Mouse (Mus musculus): ENCODE data around the gene Gm45521. TPM values are rescaled to one million over a fixed set of nuclear protein-coding genes. Genes with fewer than 3 reads are reported as not detected.

The Gm45521 gene
- total and polyA plus RNA-seq, 3 experiments: not detected

- H3K27me3 ChIP-seq (ENCODE audit: insufficient read depth, low read length): peaks cover 4% of the 10 kb centered on the region; the same call in 1 of the 2 replicates
- ATAC-seq (ENCODE audit: extremely low read depth, insufficient number of reproducible peaks, low FRiP score, poor library complexity, severe bottlenecking): no peak
- no peak for DNase-seq (ENCODE audit: low spot score)
- H3K4me3 ChIP-seq (ENCODE audit: low read depth, low read length): no peak overlapping the region; the same call in 1 of the 2 replicates
- H3K9me3 ChIP-seq (replicated peaks): no peaks in the 10 kb centered on the region
- TF ChIP-seq TAL1 (conservative IDR thresholded peaks at IDR 0.05; ENCODE audit: low read depth, low read length): no peak
- no peak for TF ChIP-seq CTCF (IDR thresholded peaks at IDR 0.05; ENCODE audit: low read depth, low read length)
- no peak for TF ChIP-seq GATA1 (IDR thresholded peaks at IDR 0.05; ENCODE audit: borderline replicate concordance, low read length)
- TF ChIP-seq POLR2AphosphoS5 (IDR thresholded peaks at IDR 0.05; ENCODE audit: insufficient replicate concordance, low read depth, low read length): no peak
- TF ChIP-seq GATA2 (IDR thresholded peaks at IDR 0.05; ENCODE audit: borderline replicate concordance, low read depth, low read length): no peak
- H3K4me1 ChIP-seq (ENCODE audit: insufficient read depth, low read depth, low read length): peaks cover 60% of the 10 kb centered on the region
- H3K36me3 ChIP-seq (replicated peaks): peaks cover 6% of the 10 kb centered on the region
These were observed 22.9 kb upstream of the Gm45521 start for GRCm38 (mm10) chr14:7934166-7934565.

DNA sequence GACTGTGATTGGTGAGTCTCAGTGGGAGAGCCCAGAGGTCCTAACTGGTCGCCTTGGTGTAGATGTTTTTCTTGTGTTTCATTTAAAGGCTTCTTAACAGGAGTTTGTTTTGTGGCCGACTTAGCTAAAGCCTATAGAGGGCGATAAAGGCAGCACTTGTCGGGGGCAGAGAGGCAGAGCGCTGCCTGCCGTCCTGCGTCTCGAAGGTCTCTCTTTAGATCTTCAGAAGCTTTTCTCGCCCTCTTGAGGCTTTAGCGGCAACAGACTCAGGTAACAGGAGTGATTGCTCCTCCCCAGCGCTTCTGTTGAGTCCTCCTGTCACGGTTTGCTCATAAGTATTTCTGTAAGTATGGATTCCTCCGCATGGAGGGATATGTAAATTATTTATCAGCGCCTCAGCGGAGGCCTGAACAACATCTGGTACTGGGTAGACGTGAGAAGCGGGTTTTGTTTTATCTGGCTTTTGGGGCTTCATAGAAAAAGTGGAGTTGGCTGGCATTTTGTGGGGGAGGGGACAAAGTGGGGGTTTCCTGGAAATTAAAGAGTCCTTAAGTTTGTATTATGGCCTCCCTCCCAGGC lies 19.9 kb upstream of the Gm45521 start:
- peaks cover 4% of the 10 kb centered on the region; the same call in 1 of the 2 replicates for H3K27me3 ChIP-seq (ENCODE audit: insufficient read depth, low read length)
- H3K36me3 ChIP-seq (replicated peaks): peaks cover 8% of the 10 kb centered on the region
- peaks cover 61% of the 10 kb centered on the region for H3K4me1 ChIP-seq (ENCODE audit: insufficient read depth, low read depth, low read length)
- no peak for DNase-seq (ENCODE audit: low spot score)
- no peaks in the 10 kb centered on the region for H3K9me3 ChIP-seq (replicated peaks)
- TF ChIP-seq POLR2AphosphoS5 (IDR thresholded peaks at IDR 0.05; ENCODE audit: insufficient replicate concordance, low read depth, low read length) (no peak), CTCF (IDR thresholded peaks at IDR 0.05; ENCODE audit: low read depth, low read length) (no peak), GATA1 (IDR thresholded peaks at IDR 0.05; ENCODE audit: borderline replicate concordance, low read length) (no peak), TAL1 (conservative IDR thresholded peaks at IDR 0.05; ENCODE audit: low read depth, low read length) (no peak), GATA2 (IDR thresholded peaks at IDR 0.05; ENCODE audit: borderline replicate concordance, low read depth, low read length) (no peak)
- ATAC-seq (ENCODE audit: extremely low read depth, insufficient number of reproducible peaks, low FRiP score, poor library complexity, severe bottlenecking): no peak
- H3K4me3 ChIP-seq (ENCODE audit: low read depth, low read length): no peak overlapping the region

GRCm38 (mm10) chr14:7938809-7939784 lies 18.0 kb upstream of the Gm45521 start:
- H3K36me3 ChIP-seq (replicated peaks): peaks cover 9% of the 10 kb centered on the region
- peaks cover 4% of the 10 kb centered on the region; the same call in 1 of the 2 replicates for H3K27me3 ChIP-seq (ENCODE audit: insufficient read depth, low read length)
- peaks cover 61% of the 10 kb centered on the region for H3K4me1 ChIP-seq (ENCODE audit: insufficient read depth, low read depth, low read length)
- no peaks in the 10 kb centered on the region for H3K9me3 ChIP-seq (replicated peaks)
- DNase-seq (ENCODE audit: low spot score) (no peak), ATAC-seq (ENCODE audit: extremely low read depth, insufficient number of reproducible peaks, low FRiP score, poor library complexity, severe bottlenecking) (no peak)
- TF ChIP-seq GATA1 (IDR thresholded peaks at IDR 0.05; ENCODE audit: borderline replicate concordance, low read length) (no peak), CTCF (IDR thresholded peaks at IDR 0.05; ENCODE audit: low read depth, low read length) (no peak), GATA2 (IDR thresholded peaks at IDR 0.05; ENCODE audit: borderline replicate concordance, low read depth, low read length) (no peak), TAL1 (conservative IDR thresholded peaks at IDR 0.05; ENCODE audit: low read depth, low read length) (no peak), POLR2AphosphoS5 (IDR thresholded peaks at IDR 0.05; ENCODE audit: insufficient replicate concordance, low read depth, low read length) (no peak)
- H3K4me3 ChIP-seq (ENCODE audit: low read depth, low read length): no peak overlapping the region

- ATAC-seq (ENCODE audit: extremely low read depth, insufficient number of reproducible peaks, low FRiP score, poor library complexity, severe bottlenecking): no peak
- H3K4me1 ChIP-seq (ENCODE audit: insufficient read depth, low read depth, low read length): peaks cover 68% of the 10 kb centered on the region
- no peak for DNase-seq (ENCODE audit: low spot score)
- H3K9me3 ChIP-seq (replicated peaks): no peaks in the 10 kb centered on the region
- H3K27me3 ChIP-seq (ENCODE audit: insufficient read depth, low read length): no peaks in the 10 kb centered on the region
- H3K4me3 ChIP-seq (ENCODE audit: low read depth, low read length): no peak overlapping the region; the same call in 1 of the 2 replicates
- H3K36me3 ChIP-seq (replicated peaks): peaks cover 11% of the 10 kb centered on the region
- no peak for TF ChIP-seq CTCF (IDR thresholded peaks at IDR 0.05; ENCODE audit: low read depth, low read length)
- no peak for TF ChIP-seq TAL1 (conservative IDR thresholded peaks at IDR 0.05; ENCODE audit: low read depth, low read length)
- TF ChIP-seq GATA1 (IDR thresholded peaks at IDR 0.05; ENCODE audit: borderline replicate concordance, low read length): no peak
- no peak for TF ChIP-seq POLR2AphosphoS5 (IDR thresholded peaks at IDR 0.05; ENCODE audit: insufficient replicate concordance, low read depth, low read length)
- TF ChIP-seq GATA2 (IDR thresholded peaks at IDR 0.05; ENCODE audit: borderline replicate concordance, low read depth, low read length): no peak
These were observed 15.7 kb upstream of the Gm45521 start for GRCm38 (mm10) chr14:7941413-7941812.

GRCm38 (mm10) chr14:7943101-7943800 lies 13.8 kb upstream of the Gm45521 start:
- ATAC-seq (ENCODE audit: extremely low read depth, insufficient number of reproducible peaks, low FRiP score, poor library complexity, severe bottlenecking): no peak
- Histone ChIP-seq H3K9me3 (replicated peaks) (no peaks in the 10 kb centered on the region), H3K4me3 (ENCODE audit: low read depth, low read length) (no peak overlapping the region), H3K4me1 (ENCODE audit: insufficient read depth, low read depth, low read length) (peaks cover 58% of the 10 kb centered on the region), H3K36me3 (replicated peaks) (peaks cover 12% of the 10 kb centered on the region), H3K27me3 (ENCODE audit: insufficient read depth, low read length) (peaks cover under 1% of the 10 kb centered on the region; the same call in 1 of the 2 replicates)
- no peak for DNase-seq (ENCODE audit: low spot score)
- TF ChIP-seq GATA1 (IDR thresholded peaks at IDR 0.05; ENCODE audit: borderline replicate concordance, low read length): no peak
- TF ChIP-seq POLR2AphosphoS5 (IDR thresholded peaks at IDR 0.05; ENCODE audit: insufficient replicate concordance, low read depth, low read length): no peak
- no peak for TF ChIP-seq GATA2 (IDR thresholded peaks at IDR 0.05; ENCODE audit: borderline replicate concordance, low read depth, low read length)
- TF ChIP-seq TAL1 (conservative IDR thresholded peaks at IDR 0.05; ENCODE audit: low read depth, low read length): no peak
- TF ChIP-seq CTCF (IDR thresholded peaks at IDR 0.05; ENCODE audit: low read depth, low read length): no peak

Data from G1E (cell line).